Mouse (Mus musculus) CH12.LX (cell line): ENCODE measurements around the gene Atp5g2. TPM values are rescaled to one million over a fixed set of nuclear protein-coding genes. Genes with fewer than 3 reads are reported as not detected.

Experiments used
- DNase-seq: peaks from one replicate; pipeline ENCODE4 v3.0.0-alpha.2; 2013; ENCODE audit errors: extremely low read depth
- H3K27ac ChIP-seq: 2 replicates; pipeline ENCODE4 v1.5.1; 2012; ENCODE audit warnings: low read depth, mild to moderate bottlenecking, control low read depth, moderate library complexity; ENCODE audit not compliant: insufficient read depth
- H3K27me3 ChIP-seq: replicated peaks from 2 replicates; pipeline ENCODE3; 2012; ENCODE audit warnings: inconsistent platforms
- H3K36me3 ChIP-seq, 2 experiments: replicated peaks in 1 of 2; 2 replicates each; pipeline versions ENCODE3 to v1.6.1; 2012; ENCODE audit warnings: inconsistent platforms in 1 of 2, low read length in 1 of 2, mild to moderate bottlenecking in 1 of 2, mixed read lengths in 1 of 2, moderate library complexity in 1 of 2; ENCODE audit not compliant: control insufficient read depth in 1 of 2, insufficient read depth in 1 of 2
- H3K4me1 ChIP-seq, 2 experiments: 2 replicates each; pipeline ENCODE4 v1.6.1; 2012; ENCODE audit warnings: inconsistent platforms in 1 of 2, moderate library complexity in 1 of 2; ENCODE audit not compliant: insufficient read depth in 2 of 2, control insufficient read depth in 1 of 2
- H3K4me2 ChIP-seq: 2 replicates; pipeline ENCODE4 v1.6.1; 2012; ENCODE audit warnings: low read depth, mild to moderate bottlenecking, control low read depth; ENCODE audit not compliant: poor library complexity, insufficient read depth, severe bottlenecking
- H3K4me3 ChIP-seq, 3 experiments: fragments of 150-350 bp in 1 of 3; sonication (generic) in 1 of 3; replicated peaks in 1 of 3; 2 replicates each; pipeline versions ENCODE3 to v1.5.1; 2011 to 2012; ENCODE audit warnings: low read depth in 2 of 3, low read length in 2 of 3, mild to moderate bottlenecking in 2 of 3, moderate library complexity in 2 of 3, control low read depth in 1 of 3, improper control_type of control experiment in 1 of 3, inconsistent platforms in 1 of 3, mixed read lengths in 1 of 3; ENCODE audit not compliant: poor library complexity in 1 of 3
- H3K79me2 ChIP-seq: replicated peaks from 2 replicates; pipeline ENCODE4 v1.6.1; 2012; ENCODE audit warnings: mild to moderate bottlenecking, moderate library complexity; ENCODE audit not compliant: control insufficient read depth, poor library complexity, insufficient read depth, severe bottlenecking; ENCODE audit errors: extremely low read depth
- H3K9ac ChIP-seq: 2 replicates; pipeline ENCODE4 v1.6.1; 2012; ENCODE audit warnings: low read depth, mild to moderate bottlenecking, control low read depth, moderate library complexity; ENCODE audit not compliant: insufficient read depth
- H3K9me3 ChIP-seq: replicated peaks from 2 replicates; pipeline ENCODE3; 2012; ENCODE audit warnings: low read length, inconsistent platforms, mixed read lengths
- BHLHE40 ChIP-seq: IDR thresholded peaks from 2 replicates; pipeline ENCODE4 v1.6.1; 2011; ENCODE audit warnings: mild to moderate bottlenecking, low read depth, low read length, improper control_type of control experiment
- CHD1 ChIP-seq: IDR thresholded peaks from 2 replicates; pipeline ENCODE4 v1.6.1; 2012; ENCODE audit warnings: low read depth, low read length, improper control_type of control experiment, inconsistent platforms
- CHD2 ChIP-seq: IDR thresholded peaks from 2 replicates; pipeline ENCODE4 v1.6.1; 2011; ENCODE audit warnings: low read length, improper control_type of control experiment
- CTCF ChIP-seq, 2 experiments: IDR thresholded peaks in 1 of 2; conservative IDR thresholded peaks in 1 of 2; 2 replicates each; pipeline ENCODE4 v1.5.1; 2011 to 2012; ENCODE audit warnings: low read depth in 2 of 2, low read length in 2 of 2, improper control_type of control experiment in 1 of 2, inconsistent platforms in 1 of 2, mild to moderate bottlenecking in 1 of 2, moderate library complexity in 1 of 2
- E2F4 ChIP-seq: IDR thresholded peaks from 2 replicates; pipeline ENCODE4 v1.6.1; 2011; ENCODE audit warnings: low read depth, low read length, improper control_type of control experiment; ENCODE audit not compliant: insufficient replicate concordance
- ELF1 ChIP-seq: IDR thresholded peaks from 2 replicates; pipeline ENCODE4 v1.6.1; 2014; ENCODE audit warnings: low read depth, mild to moderate bottlenecking, inconsistent platforms, low read length, improper control_type of control experiment
- EP300 ChIP-seq: IDR thresholded peaks from 2 replicates; pipeline ENCODE4 v1.6.1; 2011; ENCODE audit warnings: low read length, improper control_type of control experiment
- HCFC1 ChIP-seq: IDR thresholded peaks from 2 replicates; pipeline ENCODE4 v1.6.1; 2012; ENCODE audit warnings: low read depth, mild to moderate bottlenecking, inconsistent platforms, low read length, improper control_type of control experiment
- IRF4 ChIP-seq: IDR thresholded peaks from 2 replicates; pipeline ENCODE4 v1.6.1; 2014; ENCODE audit warnings: low read depth, mild to moderate bottlenecking, inconsistent platforms, low read length, improper control_type of control experiment
- JUN ChIP-seq: IDR thresholded peaks from 2 replicates; pipeline ENCODE4 v1.6.1; 2011; ENCODE audit warnings: low read depth, mild to moderate bottlenecking, low read length, improper control_type of control experiment, moderate library complexity; ENCODE audit not compliant: insufficient read depth
- JUND ChIP-seq: conservative IDR thresholded peaks from 2 replicates; pipeline ENCODE4 v1.6.1; 2011; ENCODE audit warnings: low read depth, low read length, improper control_type of control experiment
- KAT2A ChIP-seq: IDR thresholded peaks from 2 replicates; pipeline ENCODE4 v1.6.1; 2012; ENCODE audit warnings: low read length, improper control_type of control experiment, inconsistent platforms; ENCODE audit not compliant: insufficient replicate concordance
- MAFK ChIP-seq: IDR thresholded peaks from 2 replicates; pipeline ENCODE4 v1.6.1; 2011; ENCODE audit warnings: low read length, improper control_type of control experiment; ENCODE audit not compliant: insufficient replicate concordance
- MAX ChIP-seq: IDR thresholded peaks from 2 replicates; pipeline ENCODE4 v1.6.1; 2011; ENCODE audit warnings: low read length, improper control_type of control experiment
- MAZ ChIP-seq: IDR thresholded peaks from 2 replicates; pipeline ENCODE4 v1.6.1; 2012; ENCODE audit warnings: low read depth, mild to moderate bottlenecking, inconsistent platforms, low read length, improper control_type of control experiment, moderate library complexity
- MEF2A ChIP-seq: IDR thresholded peaks from 2 replicates; pipeline ENCODE4 v1.6.1; 2014; ENCODE audit warnings: low read depth, mild to moderate bottlenecking, inconsistent platforms, low read length, improper control_type of control experiment, borderline replicate concordance
- MXI1 ChIP-seq: IDR thresholded peaks from 2 replicates; pipeline ENCODE4 v1.6.1; 2011; ENCODE audit warnings: mild to moderate bottlenecking, low read depth, low read length, improper control_type of control experiment
- MYC ChIP-seq: IDR thresholded peaks from 2 replicates; pipeline ENCODE4 v1.6.1; 2011; ENCODE audit warnings: low read depth, mild to moderate bottlenecking, improper control_type of control experiment, low read length
- NELFE ChIP-seq: IDR thresholded peaks from 2 replicates; pipeline ENCODE4 v1.6.1; 2011; ENCODE audit warnings: low read depth, low read length, improper control_type of control experiment
- NRF1 ChIP-seq: IDR thresholded peaks from 2 replicates; pipeline ENCODE4 v1.6.1; 2014; ENCODE audit warnings: low read depth, mild to moderate bottlenecking, inconsistent platforms, low read length, improper control_type of control experiment, moderate library complexity
- PAX5 ChIP-seq: IDR thresholded peaks from 2 replicates; pipeline ENCODE4 v1.6.1; 2012; ENCODE audit warnings: low read length, inconsistent platforms, mixed read lengths
- POLR2A ChIP-seq: IDR thresholded peaks from 2 replicates; pipeline ENCODE4 v1.6.1; 2011; ENCODE audit warnings: low read depth, mild to moderate bottlenecking, improper control_type of control experiment, low read length
- POLR2AphosphoS2 ChIP-seq: IDR thresholded peaks from 2 replicates; pipeline ENCODE4 v1.6.1; 2011; ENCODE audit warnings: low read depth, low read length, improper control_type of control experiment
- RAD21 ChIP-seq: IDR thresholded peaks from 2 replicates; pipeline ENCODE4 v1.6.1; 2011; ENCODE audit warnings: low read depth, mild to moderate bottlenecking, low read length, improper control_type of control experiment, moderate library complexity
- SIN3A ChIP-seq: IDR thresholded peaks from 2 replicates; pipeline ENCODE4 v1.6.1; 2012; ENCODE audit warnings: low read length, improper control_type of control experiment, inconsistent platforms
- TBP ChIP-seq: conservative IDR thresholded peaks from 2 replicates; pipeline ENCODE4 v1.6.1; 2011; ENCODE audit warnings: low read depth, low read length, improper control_type of control experiment
- USF2 ChIP-seq: conservative IDR thresholded peaks from 2 replicates; pipeline ENCODE4 v1.6.1; 2011; ENCODE audit warnings: low read depth, low read length, improper control_type of control experiment
- ZC3H11A ChIP-seq: IDR thresholded peaks from 2 replicates; pipeline ENCODE4 v1.6.1; 2012; ENCODE audit warnings: low read depth, mild to moderate bottlenecking, inconsistent platforms, low read length, improper control_type of control experiment
- ZKSCAN1 ChIP-seq: IDR thresholded peaks from 2 replicates; pipeline ENCODE4 v1.6.1; 2012; ENCODE audit warnings: low read depth, inconsistent platforms, low read length, improper control_type of control experiment, borderline replicate concordance
- ZMIZ1 ChIP-seq: IDR thresholded peaks from 2 replicates; pipeline ENCODE4 v1.6.1; 2012; ENCODE audit warnings: low read depth, mild to moderate bottlenecking, inconsistent platforms, low read length, improper control_type of control experiment
- ZNF384 ChIP-seq: IDR thresholded peaks from 2 replicates; pipeline ENCODE4 v1.6.1; 2012; ENCODE audit warnings: low read depth, low read length, improper control_type of control experiment, inconsistent platforms
- dilution Hi-C: fragments of 300-500 bp; cut with MboI; formaldehyde crosslinking; loops from 2 replicates; pipeline ENCODE4 v1.14.3; 2020; ENCODE audit warnings: low sequenced_read_pairs; ENCODE audit not compliant: extremely low pct_unique_long_range_greater_than_20kb, extremely low pct_ligation_motif_present
- in situ Hi-C: fragments of 300-500 bp; cut with MboI; formaldehyde crosslinking; loops from 3 replicates; pipeline ENCODE4 v1.14.3; 2019; ENCODE audit warnings: low sequenced_read_pairs, low pct_ligation_motif_present, low pct_unique_long_range_greater_than_20kb, mixed read lengths
- polyA plus RNA-seq: library from polyadenylated mRNA; unstranded; fragments of >175 nt; gene quantifications from 2 replicates; pipeline ENCODE4 v1.2.1, GENCODE M21; 2012; ENCODE audit warnings: low read depth; ENCODE audit not compliant: insufficient read length
- total RNA-seq, 2 experiments: library from RNA; depleted of rRNA; stranded (reverse); fragments of 300-350 nt in 1 of 2; fragments of >200 nt in 1 of 2; gene quantifications; 2 replicates each; pipeline ENCODE4 v1.2.3; 2012 to 2014

The Atp5g2 gene
- total and polyA plus RNA-seq, 3 experiments: 33.9 to 589 (median 281) TPM

DNA sequence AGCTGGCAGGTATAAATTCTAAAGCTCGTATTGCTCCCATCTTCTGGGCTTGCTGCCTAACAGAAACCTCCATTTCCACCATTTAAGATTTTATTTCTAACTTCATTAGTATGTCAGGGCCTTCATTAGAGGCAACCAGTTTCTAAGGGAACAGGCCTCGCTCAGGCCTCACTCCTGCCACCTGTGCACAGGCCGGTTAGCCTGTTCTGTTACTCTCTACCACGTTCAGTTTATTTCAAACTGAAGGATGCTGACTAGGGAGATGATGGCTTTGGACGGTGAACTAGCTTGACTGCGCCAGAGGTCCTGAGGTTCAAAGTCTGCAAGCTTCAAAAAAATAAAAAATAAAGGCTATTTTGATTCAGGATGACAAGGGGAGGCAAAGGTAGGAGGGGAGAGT lies 1.9 kb downstream of the Atp5g2 start (continued):
- TF ChIP-seq HCFC1 (no peak), MEF2A (no peak), KAT2A (0 out of 2 replicates have a peak, but pooled peaks have one; percentile 26), RAD21 (no peak), CHD2 (no peak), E2F4 (no peak), NELFE (no peak), JUN (no peak), ZNF384 (no peak), CHD1 (peak; percentile 81; the same call in 1 of the 2 replicates), SIN3A (no peak)

- Histone ChIP-seq H3K9ac (peak overlapping the region; percentile 99), H3K4me1 (peaks cover 8 to 57% of the 10 kb centered on the region in 2 experiments), H3K27me3 (no peaks in the 10 kb centered on the region), H3K27ac (no peak overlapping the region), H3K4me3 (peak overlapping the region; percentile 57 to 81 (median 73)), H3K36me3 (peaks cover 36 to 50% of the 10 kb centered on the region in 2 experiments)
- dilution Hi-C loops: no loop called here
- no peak for DNase-seq
- in situ Hi-C loops: loop anchor here (10.0 kb wide), 1 partner anchor 125 kb away; no protein-coding TSS in a partner anchor
- TF ChIP-seq ZKSCAN1 (no peak), MAZ (no peak), ZC3H11A (no peak), NRF1 (no peak), HCFC1 (no peak), IRF4 (no peak), JUND (no peak), MAX (peak; percentile 44; the same call in 1 of the 2 replicates), PAX5 (no peak), NELFE (no peak), POLR2A (no peak), POLR2AphosphoS2 (0 out of 2 replicates have a peak, but pooled peaks have one; percentile 2), CTCF (conservative IDR thresholded peaks at IDR 0.05 in 1 of 2, IDR thresholded peaks at IDR 0.05 in 1 of 2; ENCODE audit: low read depth in 2 of 2, low read length in 2 of 2) (no peak), RAD21 (no peak), EP300 (no peak), ELF1 (no peak), E2F4 (no peak), MEF2A (no peak), MXI1 (no peak; the same call in 1 of the 2 replicates), CHD2 (no peak), TBP (no peak), BHLHE40 (no peak; the same call in 1 of the 2 replicates), USF2 (no peak), ZMIZ1 (no peak), JUN (no peak), MAFK (no peak), MYC (peak; percentile 46; the same call in 1 of the 2 replicates)
- TF ChIP-seq, all 38 proteins: peak for 3
- Histone ChIP-seq H3K4me2 (peak overlapping the region; percentile 84), H3K9me3 (peaks cover 5% of the 10 kb centered on the region), H3K79me2 (peaks cover 26% of the 10 kb centered on the region)
Measured at GRCm38 (mm10) chr15:102669571-102669970, 2.6 kb downstream of the Atp5g2 start.
